In the genomic region with DNA sequence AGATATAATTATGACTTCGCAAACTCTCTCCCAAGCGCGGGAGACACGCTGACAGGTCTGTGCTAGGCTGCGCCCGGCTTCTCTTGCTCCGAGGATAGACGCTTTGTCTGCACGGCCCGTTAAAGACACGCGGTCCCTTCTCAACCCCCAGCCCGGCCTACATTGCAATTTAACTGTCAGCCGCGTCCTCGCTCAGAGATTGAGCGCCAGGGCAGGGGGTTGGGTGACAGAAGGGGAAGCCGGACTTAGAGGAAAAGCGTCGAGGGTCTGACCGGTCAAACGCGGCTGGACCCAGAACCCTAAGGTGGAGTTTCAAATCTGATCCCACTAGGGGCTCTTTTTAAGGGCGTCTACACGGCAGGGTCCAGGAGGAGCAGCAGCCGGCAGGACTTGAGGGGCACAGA, we compare ENCODE assay signal across 9 mouse cellular contexts. TPM values are rescaled to one million over a fixed set of nuclear protein-coding genes. Genes with fewer than 3 reads are reported as not detected.
DNase-seq lines count a peak whose midpoint lies in the region; ATAC-seq and TF ChIP-seq lines count a peak whose summit lies in the region.
"Had no signal": no experiment of that assay in that cellular context is flagged by ENCODE, and none has a peak within 500 bp of the region (broad histone marks: within the 10 kb centered on the region; RNA-seq: fewer than 3 reads in every experiment).

No protein-coding gene starts in this region.

- peak overlapping the region; percentile 16 for H3K4me2 ChIP-seq in kidney, postnatal 0 days (ENCODE audit: low read length)
- H3K4me2 ChIP-seq in embryonic facial prominence, embryonic 11.5 days (ENCODE audit: low read depth, low read length), result peak overlapping the region; percentile 26; the same call in 1 of the 2 replicates
- H3K4me2 ChIP-seq in hindbrain, embryonic 16.5 days (ENCODE audit: low read length), result peak overlapping the region; percentile 37
- peak overlapping the region; percentile 65 for H3K4me2 ChIP-seq in neural tube, embryonic 12.5 days (replicated peaks)

- no peak overlapping the region for H3K27ac ChIP-seq in kidney, postnatal 0 days
- H3K27ac ChIP-seq in embryonic facial prominence, embryonic 11.5 days (replicated peaks; ENCODE audit: low read depth, low read length), result no peak overlapping the region
- H3K27ac ChIP-seq in hindbrain, embryonic 16.5 days (ENCODE audit: low read depth, low read length), result 0 out of 2 replicates have a peak overlapping the region, but pooled peaks have one; percentile 15
- no peak overlapping the region for H3K27ac ChIP-seq in neural tube, embryonic 12.5 days

- intact Hi-C loops in left cerebral cortex, postnatal 10 days (cut with DNase I), result loop anchor here (5.0 kb wide), 2 partner anchors 173 to 223 kb away; a partner anchor contains a TSS

- TF ChIP-seq CTCF in kidney, postnatal 0 days (IDR thresholded peaks at IDR 0.05; ENCODE audit: low read depth), result no peak

- H3K4me1 ChIP-seq in kidney, postnatal 0 days (replicated peaks; ENCODE audit: insufficient read depth, low read length), result peaks cover 28% of the 10 kb centered on the region
- H3K4me1 ChIP-seq in embryonic facial prominence, embryonic 11.5 days (ENCODE audit: control insufficient read depth, insufficient read depth, low read length), result peaks cover 29% of the 10 kb centered on the region
- peaks cover 29% of the 10 kb centered on the region for H3K4me1 ChIP-seq in hindbrain, embryonic 16.5 days (ENCODE audit: control insufficient read depth, insufficient read depth, low read depth, low read length)
- H3K4me1 ChIP-seq in neural tube, embryonic 12.5 days, result peaks cover 54% of the 10 kb centered on the region

- H3K4me3 ChIP-seq in kidney, postnatal 0 days (replicated peaks; ENCODE audit: low read depth, low read length), result no peak overlapping the region
- no peak overlapping the region; the same call in 1 of the 2 replicates for H3K4me3 ChIP-seq in embryonic facial prominence, embryonic 11.5 days (ENCODE audit: low read depth, low read length)
- 0 out of 2 replicates have a peak overlapping the region, but pooled peaks have one; percentile 11 for H3K4me3 ChIP-seq in hindbrain, embryonic 16.5 days (ENCODE audit: low read length)
- no peak overlapping the region for H3K4me3 ChIP-seq in neural tube, embryonic 12.5 days

- peaks cover 42% of the 10 kb centered on the region for H3K27me3 ChIP-seq in kidney, postnatal 0 days (ENCODE audit: insufficient read depth, low read length)
- H3K27me3 ChIP-seq in embryonic facial prominence, embryonic 11.5 days (ENCODE audit: control insufficient read depth, insufficient read depth, low read length), result peaks cover 25% of the 10 kb centered on the region
- peaks cover 41% of the 10 kb centered on the region for H3K27me3 ChIP-seq in hindbrain, embryonic 16.5 days (replicated peaks; ENCODE audit: control insufficient read depth, insufficient read depth, low read length)
- peaks cover 51% of the 10 kb centered on the region for H3K27me3 ChIP-seq in neural tube, embryonic 12.5 days (replicated peaks)

- no peak overlapping the region for H3K9ac ChIP-seq in kidney, postnatal 0 days (ENCODE audit: low read depth, low read length)
- H3K9ac ChIP-seq in embryonic facial prominence, embryonic 11.5 days (replicated peaks; ENCODE audit: low read length), result no peak overlapping the region; the same call in 1 of the 2 replicates
- H3K9ac ChIP-seq in hindbrain, embryonic 16.5 days (ENCODE audit: low read depth, low read length), result 0 out of 2 replicates have a peak overlapping the region, but pooled peaks have one; percentile 36
- H3K9ac ChIP-seq in neural tube, embryonic 12.5 days, result 0 out of 2 replicates have a peak overlapping the region, but pooled peaks have one; percentile 17

- no peaks in the 10 kb centered on the region for H3K36me3 ChIP-seq in kidney, postnatal 0 days (ENCODE audit: insufficient read depth, low read length)
- no peaks in the 10 kb centered on the region for H3K36me3 ChIP-seq in embryonic facial prominence, embryonic 11.5 days (replicated peaks; ENCODE audit: control insufficient read depth, insufficient read depth, low read depth, low read length)
- H3K36me3 ChIP-seq in hindbrain, embryonic 16.5 days (ENCODE audit: control insufficient read depth, insufficient read depth, low read length), result no peaks in the 10 kb centered on the region
- H3K36me3 ChIP-seq in neural tube, embryonic 12.5 days, result no peaks in the 10 kb centered on the region

- H3K9me3 ChIP-seq in kidney, postnatal 0 days (replicated peaks; ENCODE audit: low read length), result no peaks in the 10 kb centered on the region
- H3K9me3 ChIP-seq in embryonic facial prominence, embryonic 11.5 days (replicated peaks; ENCODE audit: control insufficient read depth, low read length), result no peaks in the 10 kb centered on the region
- no peaks in the 10 kb centered on the region; the same call in 1 of the 2 replicates for H3K9me3 ChIP-seq in hindbrain, embryonic 16.5 days (ENCODE audit: control insufficient read depth, low read length)
- no peaks in the 10 kb centered on the region for H3K9me3 ChIP-seq in neural tube, embryonic 12.5 days

- ATAC-seq in kidney, postnatal 0 days (replicated peaks; ENCODE audit: low FRiP score, low read depth), result no peak
- no peak for ATAC-seq in embryonic facial prominence, embryonic 11.5 days (replicated peaks; ENCODE audit: insufficient number of reproducible peaks, low FRiP score, low TSS enrichment, low read depth)
- ATAC-seq in hindbrain, embryonic 16.5 days, result no peak
- ATAC-seq in neural tube, embryonic 12.5 days (ENCODE audit: low FRiP score, low read depth), result peak; percentile 19; the same call in 1 of the 2 replicates

- 2% methylated on average over 26 of the region's 26 CpGs for WGBS in kidney, postnatal 0 days
- WGBS in embryonic facial prominence, embryonic 11.5 days, result 1% methylated on average over 26 of the region's 26 CpGs
- WGBS in hindbrain, embryonic 16.5 days, result 1% methylated on average over 26 of the region's 26 CpGs
- WGBS in neural tube, embryonic 12.5 days, result under 1% methylated on average over 26 of the region's 26 CpGs

- peak; percentile 53 for DNase-seq in kidney, postnatal 0 days (ENCODE audit: low spot score)
- no peak for DNase-seq in kidney, postnatal 25 days
- DNase-seq in embryonic facial prominence, embryonic 11.5 days (ENCODE audit: low spot score), result peak; percentile 63
- no peak for DNase-seq in frontal cortex, postnatal 36 days (ENCODE audit: low spot score in 2 of 2)
- no peak for DNase-seq in left cerebral cortex, postnatal 10 days (ENCODE audit: extremely low spot score in 1 of 2, low spot score in 2 of 2)
- DNase-seq in left cerebral cortex, adult 8-10 months (ENCODE audit: low spot score in 2 of 2), result no peak

RNA-seq across cellular contexts. Expression of a gene that starts 6.6 kb away (rescaled TPM):
- polyA plus RNA-seq in kidney, postnatal 0 days (2015; fragmentation: Nextera tagmentation; extraction: Ambion mirVana), result not detected in 2 replicates
- not detected in 2 replicates for polyA plus RNA-seq in embryonic facial prominence, embryonic 11.5 days (2014; fragmentation: Nextera tagmentation; extraction: Ambion mirVana)
- 0.24 TPM in 2 replicates for polyA plus RNA-seq in hindbrain, embryonic 16.5 days (2015; fragmentation: Nextera tagmentation; extraction: Ambion mirVana)
- polyA plus RNA-seq in neural tube, embryonic 12.5 days (2016; fragmentation: Nextera tagmentation; extraction: Ambion mirVana), result 0.18 TPM in 1 of 2 replicates, not detected in the other
- not detected for total RNA-seq in left cerebral cortex, postnatal 10 days (2021)
- total RNA-seq in left cerebral cortex, adult 8-10 months (2022), result not detected

RNA-seq across cellular contexts. Expression of a gene that starts 50.3 kb away (rescaled TPM):
- not detected in 2 replicates for polyA plus RNA-seq in kidney, postnatal 0 days (2015; fragmentation: Nextera tagmentation; extraction: Ambion mirVana)
- not detected in 2 replicates for polyA plus RNA-seq in embryonic facial prominence, embryonic 11.5 days (2014; fragmentation: Nextera tagmentation; extraction: Ambion mirVana)
- polyA plus RNA-seq in hindbrain, embryonic 16.5 days (2015; fragmentation: Nextera tagmentation; extraction: Ambion mirVana), result not detected in 2 replicates
- polyA plus RNA-seq in neural tube, embryonic 12.5 days (2016; fragmentation: Nextera tagmentation; extraction: Ambion mirVana), result not detected in 2 replicates
- total RNA-seq in left cerebral cortex, postnatal 10 days (2021), result not detected
- total RNA-seq in left cerebral cortex, adult 8-10 months (2022), result under 1 TPM in 1 of 4 experiments, not detected in 3; 0.26 TPM
- polyA plus RNA-seq: frontal cortex, adult 2 months had no signal

RNA-seq across cellular contexts. Expression of a gene that starts 57.6 kb away (rescaled TPM):
- not detected in 2 replicates for polyA plus RNA-seq in kidney, postnatal 0 days (2015; fragmentation: Nextera tagmentation; extraction: Ambion mirVana)
- polyA plus RNA-seq in embryonic facial prominence, embryonic 11.5 days (2014; fragmentation: Nextera tagmentation; extraction: Ambion mirVana), result not detected in 2 replicates
- polyA plus RNA-seq in hindbrain, embryonic 16.5 days (2015; fragmentation: Nextera tagmentation; extraction: Ambion mirVana), result not detected in 2 replicates
- not detected in 2 replicates for polyA plus RNA-seq in neural tube, embryonic 12.5 days (2016; fragmentation: Nextera tagmentation; extraction: Ambion mirVana)
- total RNA-seq in left cerebral cortex, postnatal 10 days (2021), result not detected
- not detected for total RNA-seq in left cerebral cortex, adult 8-10 months (2022)
- polyA plus RNA-seq: frontal cortex, adult 2 months had no signal

Comparison
In these comparisons a context has a peak if more than half of its experiments do, and no peak if none do; other contexts are left out.
1. DNase-seq: peak in kidney, postnatal 0 days (single experiment) and embryonic facial prominence, embryonic 11.5 days (single experiment); none in kidney, postnatal 25 days (0 of 2), frontal cortex, postnatal 36 days (0 of 2), left cerebral cortex, postnatal 10 days (0 of 2) and left cerebral cortex, adult 8-10 months (0 of 2).
2. H3K9ac ChIP-seq: peak in hindbrain, embryonic 16.5 days (single experiment) and neural tube, embryonic 12.5 days (single experiment); none in kidney, postnatal 0 days (single experiment) and embryonic facial prominence, embryonic 11.5 days (single experiment).
3. Peak in every context shown above with its lines, with median percentiles within 50 percentile points of each other: H3K4me2 ChIP-seq.